Mouse (Mus musculus) forebrain, embryonic 14.5 days (tissue): Measurements from ENCODE around the gene Dnmt1. TPM values are rescaled to one million over a fixed set of nuclear protein-coding genes. Genes with fewer than 3 reads are reported as not detected.

Experiments
- ATAC-seq: fragments of 200-750 bp; cut with Nextera tagmentation; 2 replicates; pipeline ENCODE4 v1.8.0; 2017; ENCODE audit warnings: mild to moderate bottlenecking, moderate library complexity
- DNase-seq: peaks from one replicate; pipeline ENCODE4 v3.0.0-alpha.2; 2015; ENCODE audit warnings: low spot score
- H3K27ac ChIP-seq: fragments of 300-500 bp; sonication (generic); 2 replicates; pipeline ENCODE4 v1.5.1; 2014; ENCODE audit warnings: low read depth, mild to moderate bottlenecking, control low read depth, low read length, moderate library complexity
- H3K27me3 ChIP-seq: fragments of 300-500 bp; sonication (generic); replicated peaks from 2 replicates; pipeline ENCODE4 v1.6.1; 2014; ENCODE audit warnings: low read length, control low read depth, mixed read lengths; ENCODE audit not compliant: control insufficient read depth, insufficient read depth
- H3K36me3 ChIP-seq: fragments of 300-500 bp; sonication (generic); 2 replicates; pipeline ENCODE4 v1.6.1; 2014; ENCODE audit warnings: low read length, control low read depth; ENCODE audit not compliant: control insufficient read depth, insufficient read depth
- H3K4me1 ChIP-seq: fragments of 300-500 bp; sonication (generic); 2 replicates; pipeline ENCODE4 v1.6.1; 2014; ENCODE audit warnings: antibody characterized with exemption, low read length, control low read depth; ENCODE audit not compliant: control insufficient read depth, insufficient read depth
- H3K4me2 ChIP-seq: fragments of 300-500 bp; sonication (generic); 2 replicates; pipeline ENCODE4 v1.6.1; 2014; ENCODE audit warnings: mild to moderate bottlenecking, control low read depth, low read length
- H3K4me3 ChIP-seq: fragments of 300-500 bp; sonication (generic); 2 replicates; pipeline ENCODE4 v1.5.1; 2014; ENCODE audit warnings: low read depth, low read length, control low read depth
- H3K9ac ChIP-seq: fragments of 300-500 bp; sonication (generic); 2 replicates; pipeline ENCODE4 v1.6.1; 2014; ENCODE audit warnings: mild to moderate bottlenecking, low read length, control low read depth, moderate library complexity
- H3K9me3 ChIP-seq: fragments of 300-500 bp; sonication (generic); replicated peaks from 2 replicates; pipeline ENCODE4 v1.6.1; 2016; ENCODE audit warnings: low read length, control low read depth, mixed read lengths; ENCODE audit not compliant: control insufficient read depth
- WGBS: fragments of 180-500 bp; shearing (Covaris S2); extraction: QIAGEN DNeasy Blood & Tissue Kit; methylation state at CpG from one replicate; pipeline ENCODE4 v1.1.7; 2014; 5-methylcytosine and 5-hydroxymethylcytosine counted together
- polyA plus RNA-seq: library from polyadenylated mRNA; unstranded; fragments of >200 nt; fragmentation: Nextera tagmentation; extraction: Ambion mirVana; gene quantifications from 2 replicates; pipeline ENCODE4 v1.2.1, GENCODE M21; 2014

The Dnmt1 gene
- polyA plus RNA-seq, 1 experiment from 2014 or later = 52.1 TPM

- no peaks in the 10 kb centered on the region for H3K27me3 ChIP-seq
- H3K27ac ChIP-seq = no peak overlapping the region
- no peak overlapping the region for H3K9ac ChIP-seq
- ATAC-seq (no peak), DNase-seq (no peak)
- no peak overlapping the region for H3K4me3 ChIP-seq
- no peak overlapping the region for H3K4me2 ChIP-seq
- H3K4me1 ChIP-seq = peaks cover 9% of the 10 kb centered on the region
- peaks cover 80% of the 10 kb centered on the region for H3K36me3 ChIP-seq
- WGBS = 90% methylated on average over 13 of the region's 13 CpGs
- no peaks in the 10 kb centered on the region for H3K9me3 ChIP-seq
These were observed 65.9 kb downstream of the Dnmt1 start for GRCm38 (mm10) chr9:20893590-20894343.

- H3K4me1 ChIP-seq = peaks cover 9% of the 10 kb centered on the region
- H3K9me3 ChIP-seq = no peaks in the 10 kb centered on the region
- H3K36me3 ChIP-seq = peaks cover 80% of the 10 kb centered on the region
- H3K27me3 ChIP-seq = no peaks in the 10 kb centered on the region
- DNase-seq = no peak
- no peak overlapping the region for H3K4me2 ChIP-seq
- no peak overlapping the region for H3K9ac ChIP-seq
- H3K4me3 ChIP-seq = no peak overlapping the region
- WGBS = 66% methylated on average over 5 of the region's 5 CpGs
- no peak overlapping the region for H3K27ac ChIP-seq
- ATAC-seq = no peak
These were observed 66.6 kb downstream of the Dnmt1 start for GRCm38 (mm10) chr9:20893069-20893468.

- Histone ChIP-seq H3K27me3 (no peaks in the 10 kb centered on the region), H3K27ac (no peak overlapping the region), H3K9me3 (no peaks in the 10 kb centered on the region), H3K4me2 (no peak overlapping the region), H3K4me1 (peaks cover under 1% of the 10 kb centered on the region), H3K36me3 (peaks cover 79% of the 10 kb centered on the region), H3K4me3 (no peak overlapping the region), H3K9ac (no peak overlapping the region)
- 84% methylated on average over 5 of the region's 5 CpGs for WGBS
- ATAC-seq = no peak
- DNase-seq = no peak
These were observed 67.5 kb downstream of the Dnmt1 start for GRCm38 (mm10) chr9:20892104-20892653.

GRCm38 (mm10) chr9:20891339-20892103 is 68.2 kb downstream of the Dnmt1 start:
- Histone ChIP-seq H3K9me3 (no peaks in the 10 kb centered on the region), H3K4me3 (no peak overlapping the region), H3K27ac (no peak overlapping the region), H3K27me3 (no peaks in the 10 kb centered on the region), H3K4me1 (no peaks in the 10 kb centered on the region), H3K9ac (no peak overlapping the region), H3K4me2 (no peak overlapping the region), H3K36me3 (peaks cover 73% of the 10 kb centered on the region)
- DNase-seq (no peak), ATAC-seq (no peak)
- WGBS = 84% methylated on average over 26 of the region's 26 CpGs

GRCm38 (mm10) chr9:20890411-20890810 is 69.3 kb downstream of the Dnmt1 start:
- Histone ChIP-seq H3K27ac (no peak overlapping the region), H3K4me2 (no peak overlapping the region), H3K27me3 (no peaks in the 10 kb centered on the region), H3K4me3 (no peak overlapping the region), H3K9ac (no peak overlapping the region), H3K4me1 (no peaks in the 10 kb centered on the region), H3K36me3 (peaks cover 62% of the 10 kb centered on the region), H3K9me3 (no peaks in the 10 kb centered on the region)
- no peak for DNase-seq
- WGBS = 89% methylated on average over 5 of the region's 5 CpGs
- ATAC-seq = no peak

- H3K36me3 ChIP-seq = peaks cover 52% of the 10 kb centered on the region
- DNase-seq (no peak), ATAC-seq (no peak)
- H3K27me3 ChIP-seq = no peaks in the 10 kb centered on the region
- H3K27ac ChIP-seq = no peak overlapping the region
- H3K9me3 ChIP-seq = no peaks in the 10 kb centered on the region
- no peak overlapping the region for H3K9ac ChIP-seq
- WGBS = 89% methylated on average over 29 of the region's 29 CpGs
- no peaks in the 10 kb centered on the region for H3K4me1 ChIP-seq
- peak overlapping the region; percentile 92; the same call in 1 of the 2 replicates for H3K4me2 ChIP-seq
- peak overlapping the region; percentile 86; the same call in 1 of the 2 replicates for H3K4me3 ChIP-seq
These were observed 70.2 kb downstream of the Dnmt1 start for GRCm38 (mm10) chr9:20889185-20890141.

- peak overlapping the region; percentile 86 for H3K4me3 ChIP-seq
- H3K4me1 ChIP-seq = no peaks in the 10 kb centered on the region
- 0% methylated on average over 27 of the region's 30 CpGs for WGBS
- DNase-seq = no peak
- no peaks in the 10 kb centered on the region for H3K9me3 ChIP-seq
- peak overlapping the region; percentile 27; the same call in 1 of the 2 replicates for H3K27ac ChIP-seq
- H3K27me3 ChIP-seq = no peaks in the 10 kb centered on the region
- peak overlapping the region; percentile 92 for H3K4me2 ChIP-seq
- no peak for ATAC-seq
- H3K9ac ChIP-seq = peak overlapping the region; percentile 82
- peaks cover 42% of the 10 kb centered on the region for H3K36me3 ChIP-seq
These were observed 71.3 kb downstream of the Dnmt1 start for GRCm38 (mm10) chr9:20888386-20888765.

- Histone ChIP-seq H3K9me3 (no peaks in the 10 kb centered on the region), H3K4me1 (no peaks in the 10 kb centered on the region), H3K27ac (peak within 1 kb of the TSS; percentile 91), H3K9ac (peak within 1 kb of the TSS; percentile 82), H3K36me3 (peaks cover 36% of the 10 kb centered on the region), H3K4me2 (peak within 1 kb of the TSS; percentile 92), H3K4me3 (peak within 1 kb of the TSS; percentile 86), H3K27me3 (no peaks in the 10 kb centered on the region)
- WGBS = under 1% methylated on average over 41 of the region's 43 CpGs
- ATAC-seq = peak; percentile 98
- peak; percentile 98 for DNase-seq
These were observed 71.8 kb downstream of the Dnmt1 start, which contains the start of gene Ppan for GRCm38 (mm10) chr9:20887704-20888385. Ppan (plus strand) TSS chr9:20888175.
